Mouse (Mus musculus): ENCODE data around the gene Gadd45a. TPM values are rescaled to one million over a fixed set of nuclear protein-coding genes. Genes with fewer than 3 reads are reported as not detected.

Gadd45a gene
- polyA plus RNA-seq, 1 experiment from 2014 or later = 15.1 TPM

GRCm38 (mm10) chr6:67073446-67073845, 36.2 kb upstream of the Gadd45a start:
- 97% methylated on average over 4 of the region's 4 CpGs for WGBS
- Histone ChIP-seq H3K27me3 (ENCODE audit: control insufficient read depth, insufficient read depth, low read depth, low read length) (no peaks in the 10 kb centered on the region), H3K9me3 (replicated peaks; ENCODE audit: control insufficient read depth, low read length, poor library complexity, severe bottlenecking) (no peaks in the 10 kb centered on the region), H3K9ac (ENCODE audit: low read depth, low read length) (no peak overlapping the region), H3K4me3 (ENCODE audit: low read depth, low read length) (no peak overlapping the region), H3K27ac (ENCODE audit: low read length) (no peak overlapping the region), H3K36me3 (ENCODE audit: control insufficient read depth, insufficient read depth, low read length) (no peaks in the 10 kb centered on the region), H3K4me1 (ENCODE audit: control insufficient read depth, insufficient read depth, low read length) (no peaks in the 10 kb centered on the region), H3K4me2 (ENCODE audit: low read length) (no peak overlapping the region)
- no peak for ATAC-seq

DNA sequence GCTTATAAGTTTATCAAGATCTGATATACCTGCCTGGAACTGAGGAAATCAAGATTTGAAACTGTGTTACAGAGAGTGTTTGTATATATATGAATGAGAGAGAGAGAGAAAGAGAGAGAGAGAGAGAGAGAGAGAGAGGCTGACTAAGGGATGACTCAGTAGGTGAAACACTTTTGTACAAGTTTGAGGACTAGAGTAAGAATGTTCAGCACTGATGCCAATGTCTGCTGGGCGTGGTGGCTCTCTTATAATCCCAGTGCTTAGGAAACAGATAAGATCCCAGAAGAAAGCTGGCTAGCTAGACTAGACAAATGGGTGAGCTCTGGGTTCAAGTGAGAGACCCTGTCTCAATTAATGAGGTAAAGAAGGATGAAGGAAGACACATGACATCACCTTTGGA, 34.4 kb upstream of the Gadd45a start:
- no peaks in the 10 kb centered on the region for H3K36me3 ChIP-seq (ENCODE audit: control insufficient read depth, insufficient read depth, low read length)
- no peak overlapping the region for H3K27ac ChIP-seq (ENCODE audit: low read length)
- H3K27me3 ChIP-seq (ENCODE audit: control insufficient read depth, insufficient read depth, low read depth, low read length) = no peaks in the 10 kb centered on the region
- H3K4me1 ChIP-seq (ENCODE audit: control insufficient read depth, insufficient read depth, low read length) = no peaks in the 10 kb centered on the region
- H3K9me3 ChIP-seq (replicated peaks; ENCODE audit: control insufficient read depth, low read length, poor library complexity, severe bottlenecking) = no peaks in the 10 kb centered on the region
- ATAC-seq = no peak
- WGBS = 94% methylated on average over 1 of the region's 1 CpGs
- H3K9ac ChIP-seq (ENCODE audit: low read depth, low read length) = no peak overlapping the region
- no peak overlapping the region for H3K4me2 ChIP-seq (ENCODE audit: low read length)
- no peak overlapping the region for H3K4me3 ChIP-seq (ENCODE audit: low read depth, low read length)

GRCm38 (mm10) chr6:67069800-67070315, 32.6 kb upstream of the Gadd45a start:
- H3K4me2 ChIP-seq (ENCODE audit: low read length) = no peak overlapping the region
- H3K36me3 ChIP-seq (ENCODE audit: control insufficient read depth, insufficient read depth, low read length) = no peaks in the 10 kb centered on the region
- ATAC-seq = no peak
- no peaks in the 10 kb centered on the region for H3K4me1 ChIP-seq (ENCODE audit: control insufficient read depth, insufficient read depth, low read length)
- H3K27me3 ChIP-seq (ENCODE audit: control insufficient read depth, insufficient read depth, low read depth, low read length) = no peaks in the 10 kb centered on the region
- WGBS = 56% methylated on average over 9 of the region's 9 CpGs
- no peaks in the 10 kb centered on the region for H3K9me3 ChIP-seq (replicated peaks; ENCODE audit: control insufficient read depth, low read length, poor library complexity, severe bottlenecking)
- H3K27ac ChIP-seq (ENCODE audit: low read length) = no peak overlapping the region
- no peak overlapping the region for H3K4me3 ChIP-seq (ENCODE audit: low read depth, low read length)
- no peak overlapping the region for H3K9ac ChIP-seq (ENCODE audit: low read depth, low read length)

DNA sequence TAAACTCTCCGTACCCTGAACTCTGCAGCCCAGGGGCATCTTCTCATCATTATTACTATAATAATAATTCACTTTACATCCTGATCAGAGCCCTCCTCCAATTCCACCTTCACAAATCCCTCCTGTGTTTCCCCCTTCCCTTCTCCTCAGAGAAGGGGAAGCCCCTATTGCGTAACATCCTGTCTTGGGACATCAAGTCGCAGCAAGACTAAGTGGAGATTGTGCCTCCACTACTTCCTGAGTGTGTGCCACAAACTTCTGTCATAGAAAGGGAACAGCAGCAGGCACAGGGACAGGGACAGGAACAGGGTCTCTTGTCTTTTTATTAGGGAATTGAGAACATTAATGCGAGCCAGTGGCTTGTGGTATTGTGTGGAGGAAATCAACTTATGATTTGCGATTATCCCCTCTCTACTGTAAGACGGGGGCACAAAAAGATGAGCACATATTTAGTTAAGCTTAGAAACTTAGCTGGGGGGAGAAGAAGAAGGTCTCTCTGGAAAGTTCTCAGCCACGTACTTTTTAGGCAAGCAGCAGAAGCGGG, 32.0 kb upstream of the Gadd45a start:
- Histone ChIP-seq H3K9ac (ENCODE audit: low read depth, low read length) (no peak overlapping the region), H3K4me2 (ENCODE audit: low read length) (no peak overlapping the region), H3K4me3 (ENCODE audit: low read depth, low read length) (no peak overlapping the region), H3K27ac (ENCODE audit: low read length) (no peak overlapping the region), H3K4me1 (ENCODE audit: control insufficient read depth, insufficient read depth, low read length) (no peaks in the 10 kb centered on the region), H3K36me3 (ENCODE audit: control insufficient read depth, insufficient read depth, low read length) (no peaks in the 10 kb centered on the region), H3K9me3 (replicated peaks; ENCODE audit: control insufficient read depth, low read length, poor library complexity, severe bottlenecking) (no peaks in the 10 kb centered on the region), H3K27me3 (ENCODE audit: control insufficient read depth, insufficient read depth, low read depth, low read length) (no peaks in the 10 kb centered on the region)
- WGBS = 91% methylated on average over 8 of the region's 8 CpGs
- no peak for ATAC-seq

GRCm38 (mm10) chr6:67060057-67060456, 22.8 kb upstream of the Gadd45a start:
- no peak overlapping the region for H3K9ac ChIP-seq (ENCODE audit: low read depth, low read length)
- no peak for ATAC-seq
- H3K36me3 ChIP-seq (ENCODE audit: control insufficient read depth, insufficient read depth, low read length) = no peaks in the 10 kb centered on the region
- H3K27me3 ChIP-seq (ENCODE audit: control insufficient read depth, insufficient read depth, low read depth, low read length) = no peaks in the 10 kb centered on the region
- H3K9me3 ChIP-seq (replicated peaks; ENCODE audit: control insufficient read depth, low read length, poor library complexity, severe bottlenecking) = no peaks in the 10 kb centered on the region
- no peak overlapping the region for H3K4me2 ChIP-seq (ENCODE audit: low read length)
- no peak overlapping the region for H3K27ac ChIP-seq (ENCODE audit: low read length)
- H3K4me1 ChIP-seq (ENCODE audit: control insufficient read depth, insufficient read depth, low read length) = no peaks in the 10 kb centered on the region
- H3K4me3 ChIP-seq (ENCODE audit: low read depth, low read length) = no peak overlapping the region
- WGBS = 92% methylated on average over 5 of the region's 5 CpGs

DNA sequence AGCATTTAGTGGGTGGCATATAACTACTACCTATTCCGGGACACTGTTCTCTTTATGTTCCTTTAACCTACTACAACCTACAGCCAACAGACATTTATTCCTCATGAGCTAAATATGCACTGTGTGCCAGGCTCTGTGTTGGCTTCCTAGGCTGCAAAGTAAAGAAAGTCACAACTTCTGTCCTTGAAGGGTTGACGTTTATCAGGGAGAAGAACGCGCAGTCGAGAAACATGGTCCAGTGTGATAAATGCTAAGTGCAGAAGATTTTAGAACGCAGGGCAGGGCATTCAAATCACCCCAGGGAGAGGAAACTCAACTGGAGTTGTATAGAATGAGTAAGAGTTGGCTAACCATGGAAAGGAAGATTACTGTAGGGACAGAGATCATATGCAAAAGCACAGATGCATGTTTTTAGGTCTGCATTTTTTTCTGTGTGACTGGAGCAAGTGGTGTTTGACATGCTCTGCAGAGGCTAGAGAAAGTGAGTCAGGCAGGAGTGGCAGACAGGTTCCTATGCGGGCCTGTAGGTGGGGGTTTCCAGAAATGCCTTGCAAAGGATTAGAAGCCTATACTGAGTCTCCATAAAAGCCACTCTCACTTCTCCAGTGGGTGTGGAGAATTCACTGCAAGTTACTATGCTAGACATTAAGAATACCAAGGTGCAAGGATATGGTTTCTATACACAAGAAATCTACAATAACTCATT, 20.9 kb upstream of the Gadd45a start:
- Histone ChIP-seq H3K9ac (ENCODE audit: low read depth, low read length) (no peak overlapping the region), H3K36me3 (ENCODE audit: control insufficient read depth, insufficient read depth, low read length) (no peaks in the 10 kb centered on the region), H3K4me3 (ENCODE audit: low read depth, low read length) (no peak overlapping the region), H3K4me1 (ENCODE audit: control insufficient read depth, insufficient read depth, low read length) (no peaks in the 10 kb centered on the region), H3K4me2 (ENCODE audit: low read length) (no peak overlapping the region), H3K9me3 (replicated peaks; ENCODE audit: control insufficient read depth, low read length, poor library complexity, severe bottlenecking) (no peaks in the 10 kb centered on the region), H3K27me3 (ENCODE audit: control insufficient read depth, insufficient read depth, low read depth, low read length) (no peaks in the 10 kb centered on the region), H3K27ac (ENCODE audit: low read length) (no peak overlapping the region)
- ATAC-seq = no peak
- 92% methylated on average over 7 of the region's 7 CpGs for WGBS

DNA sequence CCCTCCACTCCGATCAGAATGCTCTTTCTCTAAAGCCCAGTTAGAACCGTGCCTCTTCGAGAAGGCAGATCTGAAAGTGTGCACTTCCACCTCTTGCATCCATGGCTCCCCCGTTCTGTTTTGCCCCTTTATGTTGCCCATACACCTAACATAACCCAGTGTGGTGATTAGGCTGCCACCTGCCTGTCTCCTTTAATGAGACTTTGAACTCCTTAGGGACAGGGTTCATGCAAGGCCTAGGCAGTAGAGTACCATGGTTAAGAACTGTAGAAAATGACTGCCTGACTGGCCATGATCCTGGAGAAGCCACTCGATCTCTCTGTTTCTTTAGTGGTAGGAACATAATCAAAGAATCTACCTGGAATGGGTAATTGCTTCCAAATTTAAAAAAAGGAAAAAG, 20.3 kb upstream of the Gadd45a start:
- no peaks in the 10 kb centered on the region for H3K4me1 ChIP-seq (ENCODE audit: control insufficient read depth, insufficient read depth, low read length)
- no peak for ATAC-seq
- H3K9me3 ChIP-seq (replicated peaks; ENCODE audit: control insufficient read depth, low read length, poor library complexity, severe bottlenecking) = no peaks in the 10 kb centered on the region
- H3K4me3 ChIP-seq (ENCODE audit: low read depth, low read length) = no peak overlapping the region
- WGBS = 90% methylated on average over 5 of the region's 5 CpGs
- H3K9ac ChIP-seq (ENCODE audit: low read depth, low read length) = no peak overlapping the region
- H3K27ac ChIP-seq (ENCODE audit: low read length) = no peak overlapping the region
- no peak overlapping the region for H3K4me2 ChIP-seq (ENCODE audit: low read length)
- no peaks in the 10 kb centered on the region for H3K27me3 ChIP-seq (ENCODE audit: control insufficient read depth, insufficient read depth, low read depth, low read length)
- no peaks in the 10 kb centered on the region for H3K36me3 ChIP-seq (ENCODE audit: control insufficient read depth, insufficient read depth, low read length)

DNA sequence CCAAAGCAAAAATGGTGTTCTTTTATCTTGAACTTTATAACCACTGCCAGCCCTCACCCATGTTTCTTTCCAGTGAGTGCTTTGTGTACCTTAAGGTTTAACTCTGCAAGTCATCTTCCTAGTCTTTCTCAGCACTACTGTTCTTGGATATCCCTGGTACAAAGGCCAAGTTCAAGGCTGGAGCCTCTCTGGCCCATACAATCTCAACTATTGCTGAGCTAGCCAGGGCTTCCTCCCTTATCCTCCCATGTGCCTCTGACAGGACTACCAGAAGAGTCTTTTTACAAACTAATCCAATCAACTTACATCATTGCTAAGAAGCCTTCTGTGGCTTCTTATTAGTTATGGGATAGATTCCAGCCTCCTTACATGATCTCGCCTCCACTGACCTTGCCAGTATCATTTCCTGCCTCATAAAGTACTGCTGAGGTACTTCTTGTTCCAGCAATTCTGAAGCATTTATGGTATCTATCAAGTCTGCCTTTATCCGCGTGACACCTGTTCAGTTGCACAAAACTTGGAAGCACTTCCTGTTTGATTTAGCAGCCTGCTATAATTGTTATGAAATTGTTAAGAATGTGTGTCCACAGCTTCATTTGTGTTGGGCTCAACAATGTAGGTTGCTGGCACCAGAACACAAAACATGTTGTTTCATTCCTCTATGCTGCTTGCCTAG, 19.8 kb upstream of the Gadd45a start:
- H3K27ac ChIP-seq (ENCODE audit: low read length) = no peak overlapping the region
- H3K27me3 ChIP-seq (ENCODE audit: control insufficient read depth, insufficient read depth, low read depth, low read length) = no peaks in the 10 kb centered on the region
- no peak overlapping the region for H3K9ac ChIP-seq (ENCODE audit: low read depth, low read length)
- WGBS = 87% methylated on average over 3 of the region's 3 CpGs
- no peaks in the 10 kb centered on the region for H3K4me1 ChIP-seq (ENCODE audit: control insufficient read depth, insufficient read depth, low read length)
- H3K4me3 ChIP-seq (ENCODE audit: low read depth, low read length) = no peak overlapping the region
- no peak for ATAC-seq
- H3K9me3 ChIP-seq (replicated peaks; ENCODE audit: control insufficient read depth, low read length, poor library complexity, severe bottlenecking) = no peaks in the 10 kb centered on the region
- no peaks in the 10 kb centered on the region for H3K36me3 ChIP-seq (ENCODE audit: control insufficient read depth, insufficient read depth, low read length)
- H3K4me2 ChIP-seq (ENCODE audit: low read length) = no peak overlapping the region
